Mouse (Mus musculus) small intestine, adult 2 months (tissue): Measurements from ENCODE around the gene Cep89.

Experiments
- CTCF ChIP-seq: fragments of 200-500 bp; IDR thresholded peaks from 2 replicates; pipeline ENCODE4 v1.5.1; 2012; ENCODE audit warnings: low read depth, mild to moderate bottlenecking, control low read depth, inconsistent platforms, low read length, moderate library complexity, mixed read lengths; ENCODE audit not compliant: insufficient replicate concordance, insufficient read length; ENCODE audit errors: extremely low read depth
- POLR2A ChIP-seq: fragments of 200-500 bp; IDR thresholded peaks from 2 replicates; pipeline ENCODE4 v1.6.1; 2012; ENCODE audit warnings: low read depth, mild to moderate bottlenecking, control low read depth, inconsistent platforms, low read length, moderate library complexity

DNA sequence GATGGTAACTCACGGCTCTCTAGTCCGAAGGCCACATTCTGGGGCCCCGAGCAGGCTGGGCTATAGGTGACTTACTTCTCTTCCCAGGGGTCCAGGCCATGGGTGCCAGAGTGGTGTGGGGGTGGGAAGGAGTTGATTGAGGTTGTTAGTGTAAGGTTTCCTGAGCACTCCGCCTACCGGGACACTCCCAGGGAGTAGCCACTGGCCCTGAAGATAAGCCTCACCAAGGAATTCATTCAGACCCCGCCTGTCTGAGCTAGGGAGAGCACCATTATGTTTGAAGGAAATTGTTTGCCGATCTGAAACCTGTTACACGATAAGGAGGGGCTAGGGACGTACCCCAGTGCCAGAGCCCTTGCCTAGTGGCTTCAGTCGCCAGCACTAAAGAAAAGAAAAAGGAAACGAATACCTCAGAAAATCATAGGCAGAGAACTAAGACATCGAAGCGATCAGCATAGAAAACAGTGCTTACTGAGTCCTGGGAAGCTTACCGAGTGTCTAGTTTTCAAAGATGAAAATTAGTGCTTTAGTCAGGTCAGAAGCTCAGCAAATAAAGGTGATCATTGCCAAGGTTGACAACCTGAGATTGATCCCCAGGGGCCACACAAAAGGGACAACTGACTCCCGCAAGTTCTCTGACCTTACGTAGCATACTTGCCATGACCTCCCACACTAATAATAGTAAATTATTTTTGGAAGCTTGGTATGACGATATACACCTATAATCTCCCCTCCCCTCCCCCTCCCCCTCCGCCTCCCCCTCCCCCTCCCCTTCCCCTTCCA lies 48.7 kb upstream of the Cep89 start:
- no peak for TF ChIP-seq POLR2A
- TF ChIP-seq CTCF = no peak
